Mouse (Mus musculus) testis, adult 2 months (tissue): ENCODE measurements around the gene Pon2.

Experiments used
- CTCF ChIP-seq: fragments of 200-500 bp; IDR thresholded peaks from 2 replicates; pipeline ENCODE4 v1.5.1; 2012; ENCODE audit warnings: low read depth, mild to moderate bottlenecking, inconsistent platforms, low read length, moderate library complexity; ENCODE audit not compliant: control insufficient read depth, insufficient read depth, insufficient replicate concordance
- POLR2A ChIP-seq: fragments of 200-500 bp; IDR thresholded peaks from 2 replicates; pipeline ENCODE4 v1.6.1; 2012; ENCODE audit warnings: low read depth, mild to moderate bottlenecking, inconsistent platforms, low read length, moderate library complexity; ENCODE audit not compliant: control insufficient read depth

DNA sequence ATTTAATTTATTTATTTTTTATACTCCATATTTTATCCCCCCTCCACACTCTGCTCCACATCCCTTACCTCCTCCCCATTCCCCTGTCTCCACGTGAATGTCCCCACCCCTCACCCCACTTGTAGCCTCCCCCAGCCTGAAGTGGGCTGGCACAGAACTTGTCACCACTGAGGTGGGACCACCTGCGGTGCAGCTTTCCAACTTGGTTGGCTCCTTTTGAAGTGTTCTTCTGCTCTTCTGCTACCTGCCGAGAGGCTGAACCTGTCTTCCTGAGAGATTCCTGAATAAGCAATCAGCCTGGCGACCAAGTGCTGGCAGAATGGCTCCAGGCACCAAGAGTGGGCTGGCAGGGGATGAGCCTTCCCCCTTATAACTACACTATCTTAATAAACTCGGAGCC is 35.8 kb upstream of the Pon2 start:
- TF ChIP-seq CTCF (no peak), POLR2A (no peak)
